Mouse (Mus musculus) kidney, postnatal 0 days (tissue): ENCODE data around the gene Nav3. TPM values are rescaled to one million over a fixed set of nuclear protein-coding genes. Genes with fewer than 3 reads are reported as not detected.
"Not testable (repeated sequence)": the region's sequence is repeated elsewhere in the genome, so short reads cannot be mapped to it uniquely, and the experiment has no call there.

ENCODE experiments used
- ATAC-seq: fragments of 200-750 bp; cut with Nextera tagmentation; replicated peaks from 2 replicates; pipeline ENCODE4 v1.8.0; 2017; ENCODE audit warnings: low read depth, moderate number of reproducible peaks, moderate TSS enrichment, moderate library complexity; ENCODE audit not compliant: low FRiP score
- DNase-seq: peaks from one replicate; pipeline ENCODE4 v3.0.0-alpha.2; 2016; ENCODE audit warnings: low spot score
- H3K27ac ChIP-seq: fragments of 300-500 bp; sonication (generic); 2 replicates; pipeline ENCODE4 v1.5.1; 2014; ENCODE audit warnings: mild to moderate bottlenecking
- H3K27me3 ChIP-seq: fragments of 300-500 bp; sonication (generic); 2 replicates; pipeline ENCODE4 v1.6.1; 2014; ENCODE audit warnings: low read length, mixed read lengths; ENCODE audit not compliant: insufficient read depth
- H3K36me3 ChIP-seq: fragments of 300-500 bp; sonication (generic); 2 replicates; pipeline ENCODE4 v1.6.1; 2014; ENCODE audit warnings: low read length, mixed read lengths; ENCODE audit not compliant: insufficient read depth
- H3K4me1 ChIP-seq: fragments of 300-500 bp; sonication (generic); replicated peaks from 2 replicates; pipeline ENCODE4 v1.6.1; 2014; ENCODE audit warnings: antibody characterized with exemption, low read length, mixed read lengths; ENCODE audit not compliant: insufficient read depth
- H3K4me2 ChIP-seq: fragments of 300-500 bp; sonication (generic); 2 replicates; pipeline ENCODE4 v1.6.1; 2014; ENCODE audit warnings: mild to moderate bottlenecking, low read length, moderate library complexity, mixed read lengths
- H3K4me3 ChIP-seq: fragments of 300-500 bp; sonication (generic); replicated peaks from 2 replicates; pipeline ENCODE4 v1.5.1; 2014; ENCODE audit warnings: low read depth, low read length
- H3K9ac ChIP-seq: fragments of 300-500 bp; sonication (generic); 2 replicates; pipeline ENCODE4 v1.6.1; 2014; ENCODE audit warnings: low read depth, low read length
- H3K9me3 ChIP-seq: fragments of 300-500 bp; sonication (generic); replicated peaks from 2 replicates; pipeline ENCODE4 v1.6.1; 2016; ENCODE audit warnings: low read length, inconsistent platforms, mixed read lengths
- CTCF ChIP-seq: IDR thresholded peaks from 2 replicates; pipeline ENCODE4 v1.5.1; 2016; ENCODE audit warnings: antibody characterized with exemption, low read depth, mild to moderate bottlenecking, moderate library complexity
- WGBS: fragments of 180-500 bp; shearing (Covaris S2); extraction: QIAGEN DNeasy Blood & Tissue Kit; methylation state at CpG from one replicate; pipeline ENCODE4 v1.1.7; 2014; 5-methylcytosine and 5-hydroxymethylcytosine counted together
- polyA plus RNA-seq: library from polyadenylated mRNA; unstranded; fragments of >200 nt; fragmentation: Nextera tagmentation; extraction: Ambion mirVana; gene quantifications from 2 replicates; pipeline ENCODE4 v1.2.1, GENCODE M21; 2015

The Nav3 gene
- polyA plus RNA-seq, 1 experiment from 2014 or later: 6.0 TPM

DNA sequence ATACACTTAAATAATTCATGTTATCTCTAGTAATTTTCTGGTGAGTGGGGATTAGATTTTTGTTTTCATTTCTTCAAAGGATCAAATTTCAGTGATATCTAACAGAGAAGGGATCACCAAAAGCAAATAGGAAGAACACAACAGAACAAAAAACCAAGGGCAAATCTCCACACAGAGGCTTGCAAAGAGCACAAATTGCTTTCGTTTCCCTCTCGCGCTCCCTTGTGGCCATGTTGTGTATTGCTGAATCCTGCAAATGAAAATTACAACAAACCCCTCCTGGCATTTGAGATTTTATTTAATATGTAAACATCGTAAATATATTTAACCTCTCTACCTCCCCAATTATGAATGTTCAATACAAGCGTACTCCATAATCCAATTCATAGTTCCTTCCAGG, 370.8 kb downstream of the Nav3 start:
- WGBS: 5% methylated on average over 5 of the region's 5 CpGs
- no peak overlapping the region for H3K4me2 ChIP-seq
- H3K27ac ChIP-seq: no peak overlapping the region
- no peaks in the 10 kb centered on the region for H3K9me3 ChIP-seq
- H3K4me3 ChIP-seq: no peak overlapping the region
- DNase-seq: peak; percentile 76
- H3K36me3 ChIP-seq: no peaks in the 10 kb centered on the region
- ATAC-seq: no peak
- peak; percentile 94 for TF ChIP-seq CTCF
- no peak overlapping the region for H3K9ac ChIP-seq
- no peaks in the 10 kb centered on the region for H3K4me1 ChIP-seq
- H3K27me3 ChIP-seq: no peaks in the 10 kb centered on the region

DNA sequence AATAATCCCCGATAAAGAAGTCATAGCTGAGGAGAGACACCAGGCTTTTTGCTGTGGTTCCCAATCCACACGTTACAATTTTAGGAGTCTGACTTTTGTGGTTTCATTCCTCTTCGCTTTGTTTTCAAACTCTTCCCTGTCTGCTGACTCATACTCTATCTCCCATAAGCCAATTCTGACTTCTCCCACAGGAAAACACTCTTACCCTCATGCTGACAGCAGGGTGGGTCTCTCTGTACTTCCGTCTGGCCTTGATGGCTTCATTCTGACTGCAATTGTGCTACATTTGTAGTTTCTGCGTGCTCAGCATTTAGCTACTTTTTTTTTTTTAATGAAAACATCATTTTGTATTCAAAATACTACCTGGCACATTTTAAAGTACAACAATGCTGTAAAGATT, 379.4 kb downstream of the Nav3 start:
- H3K9ac ChIP-seq: no peak overlapping the region
- H3K27me3 ChIP-seq: no peaks in the 10 kb centered on the region
- H3K4me3 ChIP-seq: no peak overlapping the region
- H3K9me3 ChIP-seq: no peaks in the 10 kb centered on the region
- WGBS: 82% methylated on average over 5 of the region's 5 CpGs
- DNase-seq (no peak), ATAC-seq (no peak)
- no peak overlapping the region for H3K4me2 ChIP-seq
- H3K36me3 ChIP-seq: no peaks in the 10 kb centered on the region
- no peak for TF ChIP-seq CTCF
- no peaks in the 10 kb centered on the region for H3K4me1 ChIP-seq
- H3K27ac ChIP-seq: no peak overlapping the region

DNA sequence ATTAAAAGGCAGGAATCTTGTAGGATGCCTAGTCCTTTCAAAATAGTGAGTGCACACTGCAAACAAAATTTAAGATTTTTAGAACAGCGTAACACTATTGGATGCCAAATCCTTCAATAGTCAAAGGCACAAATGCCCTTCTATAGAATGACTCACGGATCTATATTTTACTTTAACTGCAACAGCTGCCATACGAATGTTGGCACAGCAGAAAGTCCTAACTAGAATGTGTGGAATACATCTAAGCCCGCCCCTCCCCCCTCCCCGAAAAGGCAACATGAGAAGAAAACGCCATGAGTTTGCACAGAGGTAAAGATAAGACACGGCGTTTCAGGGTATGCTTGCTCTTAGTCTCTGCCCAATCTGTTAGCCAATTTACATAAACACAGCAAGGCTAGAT, 383.6 kb downstream of the Nav3 start:
- H3K9me3 ChIP-seq: no peaks in the 10 kb centered on the region
- H3K4me3 ChIP-seq: no peak overlapping the region
- no peak overlapping the region for H3K9ac ChIP-seq
- H3K4me1 ChIP-seq: no peaks in the 10 kb centered on the region
- TF ChIP-seq CTCF: no peak
- WGBS: 84% methylated on average over 8 of the region's 8 CpGs
- no peaks in the 10 kb centered on the region for H3K36me3 ChIP-seq
- no peak overlapping the region for H3K27ac ChIP-seq
- DNase-seq: no peak
- H3K27me3 ChIP-seq: no peaks in the 10 kb centered on the region
- ATAC-seq: no peak
- no peak overlapping the region for H3K4me2 ChIP-seq

DNA sequence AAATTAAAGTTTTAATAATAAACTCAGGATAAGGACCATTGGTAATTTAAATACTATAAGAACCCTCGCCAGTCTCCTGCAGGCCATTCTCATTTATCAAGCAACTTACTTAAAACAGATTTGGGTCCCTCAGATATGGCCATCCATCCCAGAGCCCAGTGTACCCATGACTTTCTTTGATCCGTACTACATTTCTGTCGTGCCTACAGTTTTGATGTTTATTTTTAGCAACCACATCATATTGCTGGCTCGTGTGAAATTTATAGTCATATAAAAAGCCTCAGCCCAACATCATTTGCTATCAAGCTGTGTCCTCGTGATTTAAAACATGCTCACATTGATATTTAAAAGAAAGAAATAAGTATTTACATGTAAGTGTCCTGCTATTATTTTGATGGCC, 394.8 kb downstream of the Nav3 start:
- Histone ChIP-seq H3K4me2 (no peak overlapping the region), H3K27ac (no peak overlapping the region), H3K9me3 (no peaks in the 10 kb centered on the region), H3K36me3 (no peaks in the 10 kb centered on the region), H3K4me1 (no peaks in the 10 kb centered on the region), H3K9ac (no peak overlapping the region), H3K27me3 (no peaks in the 10 kb centered on the region), H3K4me3 (no peak overlapping the region)
- ATAC-seq (no peak), DNase-seq (peak; percentile 47)
- no peak for TF ChIP-seq CTCF
- 57% methylated on average over 5 of the region's 5 CpGs for WGBS

DNA sequence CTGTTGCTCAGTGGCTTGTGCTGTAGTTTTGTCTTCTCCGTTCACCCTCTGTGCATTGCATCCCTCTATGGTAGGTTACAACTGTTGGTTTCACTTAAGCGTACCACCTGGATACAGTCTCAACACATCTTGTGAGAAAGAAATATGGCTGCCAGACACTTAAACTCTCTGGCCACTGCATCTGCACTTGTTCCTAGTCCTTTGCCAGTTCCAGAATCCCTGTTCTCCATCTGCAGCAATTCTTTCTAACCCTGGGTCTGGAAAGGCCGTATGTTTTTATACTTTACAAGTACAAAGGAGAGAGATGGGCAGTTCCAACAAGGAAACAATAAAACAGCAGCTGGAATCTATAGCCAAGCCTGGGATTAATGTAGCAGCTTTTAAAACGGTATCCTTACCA, 418.5 kb downstream of the Nav3 start:
- Histone ChIP-seq H3K27ac (no peak overlapping the region), H3K4me3 (no peak overlapping the region), H3K27me3 (no peaks in the 10 kb centered on the region), H3K4me2 (no peak overlapping the region), H3K4me1 (no peaks in the 10 kb centered on the region), H3K9me3 (no peaks in the 10 kb centered on the region), H3K9ac (no peak overlapping the region), H3K36me3 (no peaks in the 10 kb centered on the region)
- 72% methylated on average over 4 of the region's 4 CpGs for WGBS
- no peak for ATAC-seq
- DNase-seq: no peak
- no peak for TF ChIP-seq CTCF

DNA sequence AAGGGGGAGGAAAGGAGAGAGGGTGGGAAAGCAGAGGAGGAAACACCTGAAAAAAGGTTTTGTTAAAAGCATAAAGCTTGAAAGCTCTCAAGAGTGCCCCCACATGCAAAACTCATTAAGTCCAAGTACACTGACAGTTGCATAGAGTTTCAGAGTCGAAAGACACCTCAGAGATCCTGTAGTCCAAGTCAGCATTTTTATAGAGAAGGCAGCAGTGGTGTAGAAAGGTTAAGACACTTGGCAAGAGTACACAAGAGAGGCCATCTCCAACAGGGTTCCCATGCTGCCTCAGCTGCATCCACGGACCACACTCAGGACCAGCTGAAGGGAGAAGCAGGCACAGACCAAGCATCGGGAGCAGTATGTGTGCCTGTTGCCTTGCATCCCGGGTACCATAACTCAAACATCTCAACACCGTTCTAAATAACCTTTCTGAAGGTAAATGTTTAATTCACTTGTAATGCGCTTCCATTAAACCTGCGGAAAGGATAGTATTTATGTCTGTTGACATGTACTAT, 421.4 kb downstream of the Nav3 start:
- Histone ChIP-seq H3K9me3 (no peaks in the 10 kb centered on the region), H3K4me1 (no peaks in the 10 kb centered on the region), H3K36me3 (no peaks in the 10 kb centered on the region), H3K27me3 (no peaks in the 10 kb centered on the region), H3K4me3 (no peak overlapping the region), H3K27ac (no peak overlapping the region), H3K9ac (no peak overlapping the region), H3K4me2 (no peak overlapping the region)
- DNase-seq (no peak), ATAC-seq (no peak)
- TF ChIP-seq CTCF: no peak
- 59% methylated on average over 7 of the region's 7 CpGs for WGBS

DNA sequence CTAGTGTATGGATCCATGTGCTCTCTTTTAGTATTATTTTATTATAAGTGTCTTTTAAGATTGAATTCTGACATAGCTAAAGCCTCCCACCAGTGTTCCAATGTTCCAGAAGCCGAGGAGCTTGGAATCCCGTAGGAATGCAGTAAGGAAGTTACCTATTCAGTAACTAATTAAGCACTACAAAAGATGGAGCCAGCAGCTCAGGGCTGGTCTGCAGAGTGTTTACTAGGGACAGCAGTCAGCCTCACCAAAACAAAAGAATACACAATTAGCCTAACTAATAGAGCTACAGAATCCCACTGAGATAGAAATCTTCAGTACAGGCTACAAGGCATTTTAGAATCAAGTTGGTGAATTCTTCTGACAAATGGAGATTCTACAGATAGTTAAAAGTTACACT, 431.1 kb downstream of the Nav3 start:
- not testable (repeated sequence) for H3K4me3 ChIP-seq, DNase-seq, H3K27me3 ChIP-seq, H3K9me3 ChIP-seq, H3K27ac ChIP-seq, H3K4me2 ChIP-seq, H3K9ac ChIP-seq, ATAC-seq, H3K36me3 ChIP-seq, H3K4me1 ChIP-seq
- 73% methylated on average over 2 of the region's 2 CpGs for WGBS
